Mouse (Mus musculus) small intestine, adult 2 months (tissue): ENCODE measurements around the gene Ror1. TPM values are rescaled to one million over a fixed set of nuclear protein-coding genes. Genes with fewer than 3 reads are reported as not detected.

Experiments used
- H3K27ac ChIP-seq: fragments of 200-500 bp; 2 replicates; pipeline ENCODE4 v1.5.1; 2012; ENCODE audit warnings: low read depth, low read length, control low read depth, inconsistent platforms; ENCODE audit not compliant: insufficient read depth
- H3K27me3 ChIP-seq: fragments of 200-500 bp; 2 replicates; pipeline ENCODE4 v1.6.1; 2012; ENCODE audit warnings: mild to moderate bottlenecking, moderate library complexity, low read length, inconsistent platforms; ENCODE audit not compliant: control insufficient read depth, insufficient read depth
- H3K36me3 ChIP-seq: fragments of 200-500 bp; 2 replicates; pipeline ENCODE4 v1.6.1; 2012; ENCODE audit warnings: mild to moderate bottlenecking, low read length, control low read depth, inconsistent platforms; ENCODE audit not compliant: control insufficient read depth, insufficient read depth
- H3K4me1 ChIP-seq: fragments of 200-500 bp; 2 replicates; pipeline ENCODE4 v1.6.1; 2012; ENCODE audit warnings: low read length, inconsistent platforms, mixed read lengths; ENCODE audit not compliant: control insufficient read depth, insufficient read depth, insufficient read length
- H3K4me3 ChIP-seq: fragments of 200-500 bp; 2 replicates; pipeline ENCODE4 v1.5.1; 2012; ENCODE audit warnings: low read depth, mild to moderate bottlenecking, control low read depth, inconsistent platforms, low read length, moderate library complexity
- CTCF ChIP-seq: fragments of 200-500 bp; IDR thresholded peaks from 2 replicates; pipeline ENCODE4 v1.5.1; 2012; ENCODE audit warnings: low read depth, mild to moderate bottlenecking, control low read depth, inconsistent platforms, low read length, moderate library complexity, mixed read lengths; ENCODE audit not compliant: insufficient replicate concordance, insufficient read length; ENCODE audit errors: extremely low read depth
- POLR2A ChIP-seq: fragments of 200-500 bp; IDR thresholded peaks from 2 replicates; pipeline ENCODE4 v1.6.1; 2012; ENCODE audit warnings: low read depth, mild to moderate bottlenecking, control low read depth, inconsistent platforms, low read length, moderate library complexity
- WGBS: fragments of 180-500 bp; shearing (Covaris S2); methylation state at CpG from one replicate; pipeline ENCODE4 v1.1.7; 2018; 5-methylcytosine and 5-hydroxymethylcytosine counted together
- polyA plus RNA-seq: library from polyadenylated mRNA; depleted of rRNA; stranded (reverse); fragments of >200 nt; gene quantifications from 2 replicates; pipeline ENCODE4 v1.2.3, GENCODE M21; 2012

Gene Ror1
- polyA plus RNA-seq, 1 experiment, result 0.43 TPM

GRCm38 (mm10) chr4:100057381-100057780, 38.2 kb upstream of the Ror1 start:
- Histone ChIP-seq H3K36me3 (no peaks in the 10 kb centered on the region), H3K27me3 (no peaks in the 10 kb centered on the region), H3K4me3 (no peak overlapping the region), H3K27ac (no peak overlapping the region), H3K4me1 (no peaks in the 10 kb centered on the region)
- no peak for TF ChIP-seq POLR2A
- no peak for TF ChIP-seq CTCF
- WGBS, result 81% methylated on average over 13 of the region's 13 CpGs

DNA sequence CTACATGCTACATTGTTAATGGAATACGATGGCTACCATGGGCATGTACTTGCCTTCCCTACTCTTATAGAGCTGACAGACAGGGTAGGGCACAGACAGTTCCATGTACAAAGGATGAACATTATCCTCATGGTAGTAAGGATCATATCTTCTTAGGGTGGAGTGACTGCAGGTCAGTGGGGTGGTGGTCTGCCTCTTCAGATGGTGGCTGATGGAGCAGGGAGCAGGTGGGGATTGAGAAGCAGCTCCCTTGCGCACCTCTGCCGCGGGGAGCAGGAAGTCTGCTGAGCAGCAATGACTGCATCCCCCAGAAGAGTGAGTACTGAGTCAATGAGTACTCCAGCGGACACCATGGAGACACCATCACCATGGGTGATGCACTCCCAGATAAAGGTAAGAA, 37.0 kb upstream of the Ror1 start:
- no peak for TF ChIP-seq POLR2A
- TF ChIP-seq CTCF, result no peak
- no peaks in the 10 kb centered on the region for H3K4me1 ChIP-seq
- WGBS, result 95% methylated on average over 5 of the region's 5 CpGs
- H3K4me3 ChIP-seq, result no peak overlapping the region
- H3K27ac ChIP-seq, result no peak overlapping the region
- no peaks in the 10 kb centered on the region for H3K36me3 ChIP-seq
- H3K27me3 ChIP-seq, result no peaks in the 10 kb centered on the region

DNA sequence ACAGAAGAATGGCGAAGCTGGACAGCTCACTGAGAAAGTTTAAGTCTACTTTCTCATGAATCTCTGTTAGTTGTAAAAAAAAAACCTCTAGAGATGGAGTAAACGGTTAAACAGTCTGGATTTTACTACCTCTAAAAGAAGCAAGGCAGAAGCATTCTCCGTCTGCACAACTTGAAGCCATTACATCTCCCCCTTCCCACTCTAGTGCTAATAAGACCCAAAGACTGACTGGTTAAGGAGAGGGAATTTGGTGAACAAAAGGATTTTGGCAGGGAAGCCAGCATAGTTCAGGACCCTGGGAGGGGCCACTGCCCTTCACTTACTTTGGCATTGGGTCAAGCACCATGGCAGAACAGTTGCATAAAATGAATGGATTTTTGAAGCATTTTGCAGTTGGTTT, 35.8 kb upstream of the Ror1 start:
- no peak for TF ChIP-seq POLR2A
- TF ChIP-seq CTCF, result no peak
- WGBS, result 71% methylated on average over 3 of the region's 3 CpGs

GRCm38 (mm10) chr4:100061396-100062066, 34.1 kb upstream of the Ror1 start:
- 78% methylated on average over 19 of the region's 19 CpGs for WGBS
- H3K27ac ChIP-seq, result no peak overlapping the region
- no peaks in the 10 kb centered on the region for H3K27me3 ChIP-seq
- no peaks in the 10 kb centered on the region for H3K4me1 ChIP-seq
- no peaks in the 10 kb centered on the region for H3K36me3 ChIP-seq
- H3K4me3 ChIP-seq, result no peak overlapping the region
- TF ChIP-seq POLR2A (no peak), CTCF (no peak)

More for the DNA sequence above, 35.8 kb upstream of the Ror1 start:
- Histone ChIP-seq H3K27me3 (no peaks in the 10 kb centered on the region), H3K4me1 (no peaks in the 10 kb centered on the region), H3K27ac (no peak overlapping the region), H3K36me3 (no peaks in the 10 kb centered on the region), H3K4me3 (no peak overlapping the region)

- Histone ChIP-seq H3K27ac (no peak overlapping the region), H3K4me3 (no peak overlapping the region), H3K27me3 (no peaks in the 10 kb centered on the region), H3K36me3 (no peaks in the 10 kb centered on the region), H3K4me1 (no peaks in the 10 kb centered on the region)
- no peak for TF ChIP-seq CTCF
- TF ChIP-seq POLR2A, result no peak
- WGBS, result 74% methylated on average over 2 of the region's 2 CpGs
Measured at GRCm38 (mm10) chr4:100065686-100066085, 29.9 kb upstream of the Ror1 start.

- Histone ChIP-seq H3K27me3 (no peaks in the 10 kb centered on the region), H3K4me3 (no peak overlapping the region), H3K36me3 (no peaks in the 10 kb centered on the region), H3K4me1 (no peaks in the 10 kb centered on the region), H3K27ac (no peak overlapping the region)
- TF ChIP-seq POLR2A, result no peak
- no peak for TF ChIP-seq CTCF
- WGBS, result 49% methylated on average over 6 of the region's 6 CpGs
Measured at GRCm38 (mm10) chr4:100070101-100070500, 25.5 kb upstream of the Ror1 start.

DNA sequence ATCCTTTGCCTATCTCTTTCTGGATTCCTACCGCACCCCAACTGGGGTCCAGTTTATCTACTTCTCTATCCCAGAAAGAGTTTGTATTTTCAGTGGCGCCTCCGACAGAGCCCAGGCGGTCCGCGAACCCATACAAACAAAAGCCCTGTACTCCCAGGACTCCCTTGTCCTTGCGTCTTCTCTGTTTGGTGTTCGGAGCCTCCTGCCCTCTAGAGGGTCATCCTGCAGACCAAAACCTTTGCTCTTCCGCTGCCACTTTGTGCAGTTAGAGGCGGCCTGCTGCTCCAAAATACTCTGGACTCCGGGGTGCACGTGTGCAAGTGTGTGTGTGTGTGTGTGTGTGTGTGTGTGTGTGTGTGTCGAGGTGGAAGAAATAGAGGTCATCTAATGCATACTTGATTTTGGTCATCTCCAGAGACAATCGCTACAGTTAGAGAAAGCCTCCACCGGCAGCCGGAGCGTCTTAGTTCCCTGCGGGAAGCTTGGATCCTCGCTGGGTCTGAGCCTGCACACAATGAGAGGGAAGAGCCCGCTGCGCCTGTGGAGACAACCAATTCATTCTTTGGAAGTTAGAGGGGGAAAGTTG, 1.1 kb downstream of the Ror1 start:
- no peak overlapping the region for H3K27ac ChIP-seq
- 17% methylated on average over 21 of the region's 21 CpGs for WGBS

More for the DNA sequence above, 1.1 kb downstream of the Ror1 start:
- peaks cover 14% of the 10 kb centered on the region for H3K27me3 ChIP-seq
- no peak for TF ChIP-seq CTCF
- TF ChIP-seq POLR2A, result no peak
- no peaks in the 10 kb centered on the region; the same call in 1 of the 2 replicates for H3K4me1 ChIP-seq
- H3K36me3 ChIP-seq, result no peaks in the 10 kb centered on the region
- peak overlapping the region; percentile 62 for H3K4me3 ChIP-seq
